ENCODE assay signal across 8 mouse cellular contexts in the genomic region with DNA sequence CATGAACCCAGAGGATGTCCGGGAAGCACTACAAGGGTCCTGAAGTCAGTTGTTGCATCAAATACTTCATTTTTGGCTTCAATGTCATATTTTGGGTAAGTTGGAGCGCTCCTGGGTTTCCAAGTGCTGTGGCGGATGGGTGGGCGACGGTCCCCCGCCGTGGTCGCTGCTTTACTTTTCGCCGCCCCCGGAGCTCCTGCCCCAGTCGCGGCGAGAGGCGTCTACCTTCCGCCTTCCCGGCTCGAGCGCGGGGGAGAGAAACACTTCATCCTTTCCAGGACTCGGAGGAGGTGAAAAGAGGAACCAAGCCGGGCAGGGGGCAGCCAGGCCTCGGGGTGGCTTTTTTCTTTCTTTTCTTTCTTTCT. TPM values are rescaled to one million over a fixed set of nuclear protein-coding genes. Genes with fewer than 3 reads are reported as not detected.
DNase-seq lines count a peak whose midpoint lies in the region; ATAC-seq and TF ChIP-seq lines count a peak whose summit lies in the region.

No protein-coding gene starts in this region.

- intact Hi-C loops in heart, postnatal 25 days (cut with DNase I) = loop anchor here (2.0 to 5.0 kb wide), 3 partner anchors 60 to 165 kb away; no protein-coding TSS in a partner anchor

- H3K27ac ChIP-seq in forebrain, embryonic 11.5 days (ENCODE audit: low read depth, low read length) = peak overlapping the region; percentile 70
- peak overlapping the region; percentile 88 for H3K27ac ChIP-seq in hindbrain, postnatal 0 days
- H3K27ac ChIP-seq in lung, postnatal 0 days (ENCODE audit: low read length) = peak overlapping the region; percentile 83

- DNase-seq in heart, adult 11 months = peak; percentile 95
- DNase-seq in heart, postnatal 25 days (ENCODE audit: low spot score) = no peak
- peak; percentile 49 for DNase-seq in R1 (ENCODE audit: low read depth, low spot score)
- DNase-seq in forebrain, embryonic 11.5 days (ENCODE audit: low spot score) = peak; percentile 72
- no peak for DNase-seq in hindbrain, postnatal 0 days (ENCODE audit: low spot score)
- no peak for DNase-seq in lung, postnatal 0 days (ENCODE audit: low spot score)
- DNase-seq in spleen, postnatal 36 days (ENCODE audit: low spot score in 2 of 2) = peak; percentile 38 to 39
- DNase-seq in layer of hippocampus, postnatal 25 days (ENCODE audit: extremely low spot score in 1 of 2, low spot score in 1 of 2) = no peak

- peak overlapping the region; percentile 86 for H3K9ac ChIP-seq in forebrain, embryonic 11.5 days (ENCODE audit: low read length)
- H3K9ac ChIP-seq in hindbrain, postnatal 0 days (replicated peaks; ENCODE audit: low read length) = peak overlapping the region; percentile 77
- H3K9ac ChIP-seq in lung, postnatal 0 days (replicated peaks; ENCODE audit: low read depth) = peak overlapping the region; percentile 58

- H3K9me3 ChIP-seq in forebrain, embryonic 11.5 days (ENCODE audit: control insufficient read depth, low read length) = no peaks in the 10 kb centered on the region
- no peaks in the 10 kb centered on the region for H3K9me3 ChIP-seq in hindbrain, postnatal 0 days (ENCODE audit: low read length)
- H3K9me3 ChIP-seq in lung, postnatal 0 days (ENCODE audit: low read length) = no peaks in the 10 kb centered on the region

- H3K4me1 ChIP-seq in forebrain, embryonic 11.5 days (replicated peaks; ENCODE audit: control insufficient read depth, insufficient read depth, low read length) = peaks cover 6% of the 10 kb centered on the region; the same call in 1 of the 2 replicates
- H3K4me1 ChIP-seq in hindbrain, postnatal 0 days (ENCODE audit: insufficient read depth, low read length) = peaks cover 23% of the 10 kb centered on the region
- H3K4me1 ChIP-seq in lung, postnatal 0 days (ENCODE audit: insufficient read depth, low read depth, low read length) = peaks cover 11% of the 10 kb centered on the region; the same call in 1 of the 2 replicates

- peak overlapping the region; percentile 79 for H3K4me2 ChIP-seq in forebrain, embryonic 11.5 days (ENCODE audit: low read depth, low read length, severe bottlenecking)
- H3K4me2 ChIP-seq in hindbrain, postnatal 0 days (ENCODE audit: low read depth, low read length) = peak overlapping the region; percentile 57
- peak overlapping the region; percentile 94 for H3K4me2 ChIP-seq in lung, postnatal 0 days (replicated peaks; ENCODE audit: low read depth, low read length)

- H3K36me3 ChIP-seq in forebrain, embryonic 11.5 days (ENCODE audit: control insufficient read depth, insufficient read depth, low read length) = no peaks in the 10 kb centered on the region
- H3K36me3 ChIP-seq in hindbrain, postnatal 0 days (ENCODE audit: insufficient read depth, low read length) = no peaks in the 10 kb centered on the region
- H3K36me3 ChIP-seq in lung, postnatal 0 days (ENCODE audit: insufficient read depth, low read length) = no peaks in the 10 kb centered on the region

- H3K4me3 ChIP-seq in forebrain, embryonic 11.5 days (ENCODE audit: low read depth, low read length) = peak overlapping the region; percentile 75
- peak overlapping the region; percentile 94 for H3K4me3 ChIP-seq in hindbrain, postnatal 0 days (ENCODE audit: low read length)
- peak overlapping the region; percentile 80 for H3K4me3 ChIP-seq in lung, postnatal 0 days (ENCODE audit: low read depth, low read length)

- WGBS in forebrain, embryonic 11.5 days = under 1% methylated on average over 23 of the region's 23 CpGs
- 0% methylated on average over 23 of the region's 23 CpGs for WGBS in hindbrain, postnatal 0 days
- under 1% methylated on average over 17 of the region's 23 CpGs for WGBS in lung, postnatal 0 days

- no peak for TF ChIP-seq CTCF in hindbrain, postnatal 0 days (IDR thresholded peaks at IDR 0.05; ENCODE audit: low read depth)
- TF ChIP-seq CTCF in lung, postnatal 0 days (IDR thresholded peaks at IDR 0.05) = no peak

- peak; percentile 6 for ATAC-seq in forebrain, embryonic 11.5 days (replicated peaks; ENCODE audit: low FRiP score)
- peak; percentile 3; the same call in 1 of the 2 replicates for ATAC-seq in hindbrain, postnatal 0 days
- peak; percentile 22; the same call in 1 of the 2 replicates for ATAC-seq in lung, postnatal 0 days

- TF ChIP-seq EP300 in lung, postnatal 0 days (IDR thresholded peaks at IDR 0.05) = no peak

- peaks cover 4% of the 10 kb centered on the region; the same call in 1 of the 2 replicates for H3K27me3 ChIP-seq in forebrain, embryonic 11.5 days (ENCODE audit: control insufficient read depth, insufficient read depth, low read length)
- no peaks in the 10 kb centered on the region for H3K27me3 ChIP-seq in hindbrain, postnatal 0 days (ENCODE audit: insufficient read depth, low read length)
- no peaks in the 10 kb centered on the region for H3K27me3 ChIP-seq in lung, postnatal 0 days (replicated peaks; ENCODE audit: insufficient read depth, low read length)

RNA-seq across cellular contexts. Expression of gene Tspan5, which starts 0.6 kb away (rescaled TPM):
- 1 to 10 TPM; 7.2 to 8.6 TPM for total RNA-seq in heart, postnatal 25 days (2021)
- 43.4 and 48.5 TPM in 2 replicates for polyA plus RNA-seq in forebrain, embryonic 11.5 days (2014; fragmentation: Nextera tagmentation; extraction: Ambion mirVana)
- 135 and 144 TPM in 2 replicates for total RNA-seq in hindbrain, postnatal 0 days (2014; rRNA removed)
- 85.6 and 86.0 TPM in 2 replicates for polyA plus RNA-seq in hindbrain, postnatal 0 days (2015; fragmentation: Nextera tagmentation; extraction: Ambion mirVana)
- 33.0 and 35.0 TPM in 2 replicates for polyA plus RNA-seq in lung, postnatal 0 days (2015; fragmentation: Nextera tagmentation; extraction: Ambion mirVana)
- total RNA-seq in layer of hippocampus, postnatal 25 days (2021) = 100 to 1,000 TPM; 201 to 205 TPM

Comparison
In these comparisons a context has a peak if more than half of its experiments do, and no peak if none do; other contexts are left out.
1. DNase-seq: peak in heart, adult 11 months (single experiment), R1 (single experiment), forebrain, embryonic 11.5 days (single experiment) and spleen, postnatal 36 days (2 of 2); none in heart, postnatal 25 days (single experiment), hindbrain, postnatal 0 days (single experiment), lung, postnatal 0 days (single experiment) and layer of hippocampus, postnatal 25 days (0 of 2).
2. RNA of gene Tspan5, which starts 0.6 kb away (total RNA-seq): 201 to 205 TPM in layer of hippocampus, postnatal 25 days and 135 to 144 TPM in hindbrain, postnatal 0 days; 7.2 to 8.6 TPM in heart, postnatal 25 days; every median in the first group is over 10 times any median in the second.
3. Peak in every context shown above with its lines, with median percentiles within 50 percentile points of each other: ATAC-seq, H3K27ac ChIP-seq, H3K4me2 ChIP-seq, H3K4me3 ChIP-seq and H3K9ac ChIP-seq.